Mouse (Mus musculus) limb, embryonic 14.5 days (tissue): ENCODE results near the gene Pex26. TPM values are rescaled to one million over a fixed set of nuclear protein-coding genes. Genes with fewer than 3 reads are reported as not detected.

ENCODE experiments used
- ATAC-seq: fragments of 200-750 bp; cut with Nextera tagmentation; 2 replicates; pipeline ENCODE4 v1.8.0; 2017; ENCODE audit warnings: low read depth, moderate number of reproducible peaks, moderate TSS enrichment; ENCODE audit not compliant: low FRiP score
- DNase-seq: peaks from one replicate; pipeline ENCODE4 v3.0.0-alpha.2; 2015; ENCODE audit warnings: low spot score
- H3K27ac ChIP-seq: fragments of 300-500 bp; sonication (generic); replicated peaks from 2 replicates; pipeline ENCODE4 v1.5.1; 2014; ENCODE audit warnings: low read depth, mild to moderate bottlenecking, low read length, moderate library complexity, mixed read lengths
- H3K27me3 ChIP-seq: fragments of 300-500 bp; sonication (generic); 2 replicates; pipeline ENCODE4 v1.6.1; 2014; ENCODE audit warnings: low read length, mixed read lengths; ENCODE audit not compliant: control insufficient read depth, insufficient read depth
- H3K36me3 ChIP-seq: fragments of 300-500 bp; sonication (generic); 2 replicates; pipeline ENCODE4 v1.6.1; 2014; ENCODE audit warnings: mild to moderate bottlenecking, low read length, moderate library complexity, mixed read lengths; ENCODE audit not compliant: control insufficient read depth, insufficient read depth
- H3K4me1 ChIP-seq: fragments of 300-500 bp; sonication (generic); 2 replicates; pipeline ENCODE4 v1.6.1; 2014; ENCODE audit warnings: antibody characterized with exemption, low read length, mixed read lengths; ENCODE audit not compliant: control insufficient read depth, insufficient read depth
- H3K4me2 ChIP-seq: fragments of 300-500 bp; sonication (generic); replicated peaks from 2 replicates; pipeline ENCODE4 v1.6.1; 2014; ENCODE audit warnings: low read depth, mild to moderate bottlenecking, low read length, moderate library complexity; ENCODE audit not compliant: severe bottlenecking
- H3K4me3 ChIP-seq: fragments of 300-500 bp; sonication (generic); replicated peaks from 2 replicates; pipeline ENCODE4 v1.5.1; 2014; ENCODE audit warnings: low read length
- H3K9ac ChIP-seq: fragments of 300-500 bp; sonication (generic); 2 replicates; pipeline ENCODE4 v1.6.1; 2014; ENCODE audit warnings: mild to moderate bottlenecking, low read depth, low read length, moderate library complexity; ENCODE audit not compliant: severe bottlenecking
- H3K9me3 ChIP-seq: fragments of 300-500 bp; sonication (generic); 2 replicates; pipeline ENCODE4 v1.6.1; 2016; ENCODE audit warnings: low read length; ENCODE audit not compliant: control insufficient read depth
- POLR2A ChIP-seq: fragments of 200-500 bp; IDR thresholded peaks from 2 replicates; pipeline ENCODE4 v1.8.0; 2012; ENCODE audit warnings: inconsistent platforms, mild to moderate bottlenecking, moderate library complexity, borderline replicate concordance; ENCODE audit not compliant: insufficient read depth, insufficient read length; ENCODE audit errors: extremely low read depth
- WGBS: fragments of 180-500 bp; shearing (Covaris S2); extraction: QIAGEN DNeasy Blood & Tissue Kit; methylation state at CpG from one replicate; pipeline ENCODE4 v1.1.7; 2014; 5-methylcytosine and 5-hydroxymethylcytosine counted together
- polyA plus RNA-seq, 2 experiments: library from polyadenylated mRNA; depleted of rRNA in 1 of 2; stranded (reverse) in 1 of 2; unstranded in 1 of 2; fragments of >200 nt; fragmentation: Nextera tagmentation in 1 of 2; extraction: Ambion mirVana in 1 of 2; gene quantifications; 2 replicates each; pipeline versions ENCODE4 v1.2.1 to v1.2.3; 2012 to 2014

Gene Pex26
- polyA plus RNA-seq, 2 experiments, result 10.3 to 15.2 TPM

DNA sequence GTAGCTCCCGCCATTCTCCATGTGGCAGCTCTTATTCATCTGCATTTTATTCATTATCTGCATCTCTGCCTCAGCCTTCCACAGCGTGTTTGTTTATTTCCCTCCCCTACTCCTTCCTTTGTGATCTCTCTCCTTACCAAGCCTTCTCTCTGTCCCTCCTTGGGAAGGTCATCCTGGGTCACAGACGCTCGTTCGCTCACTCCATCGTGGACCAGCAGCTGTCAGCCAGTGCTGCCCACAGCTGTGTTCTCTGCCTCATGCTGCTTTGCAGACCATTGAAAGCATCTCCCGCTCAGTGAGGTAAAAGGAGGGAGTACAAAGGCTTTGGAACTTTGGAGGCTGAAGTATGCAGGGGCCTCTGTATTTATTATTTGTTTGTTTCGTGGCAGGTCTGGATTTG lies 37.6 kb upstream of the Pex26 start:
- Histone ChIP-seq H3K9me3 (no peaks in the 10 kb centered on the region), H3K27ac (no peak overlapping the region), H3K9ac (no peak overlapping the region), H3K4me2 (no peak overlapping the region), H3K4me3 (no peak overlapping the region), H3K27me3 (no peaks in the 10 kb centered on the region), H3K4me1 (peaks cover 25% of the 10 kb centered on the region; the same call in 1 of the 2 replicates), H3K36me3 (no peaks in the 10 kb centered on the region)
- no peak for ATAC-seq
- WGBS, result 56% methylated on average over 8 of the region's 8 CpGs
- no peak for TF ChIP-seq POLR2A
- no peak for DNase-seq

DNA sequence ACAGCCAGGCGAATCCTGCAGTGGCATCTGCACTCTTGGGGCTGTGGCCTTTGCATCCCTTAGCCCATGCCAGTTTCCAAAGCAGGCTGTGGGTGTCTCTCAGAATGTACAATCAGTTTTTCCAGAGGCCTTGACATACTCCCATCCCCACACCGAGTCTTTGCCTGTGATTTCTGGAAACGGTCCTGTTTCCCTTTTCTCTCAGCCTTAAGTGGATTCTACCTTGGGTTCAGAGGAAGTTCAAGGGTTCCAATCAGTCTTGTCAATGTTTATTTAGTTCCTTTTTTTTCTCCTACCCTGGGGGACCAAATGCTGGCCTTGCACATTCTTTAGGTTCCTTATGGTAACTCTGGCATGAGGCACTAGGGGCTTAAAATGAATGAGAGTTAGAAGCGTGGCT lies 36.7 kb upstream of the Pex26 start:
- no peaks in the 10 kb centered on the region for H3K9me3 ChIP-seq
- DNase-seq (no peak), ATAC-seq (no peak)
- H3K9ac ChIP-seq, result no peak overlapping the region
- TF ChIP-seq POLR2A, result no peak
- no peak overlapping the region for H3K27ac ChIP-seq
- no peak overlapping the region for H3K4me2 ChIP-seq
- H3K4me1 ChIP-seq, result peaks cover 30% of the 10 kb centered on the region
- no peaks in the 10 kb centered on the region for H3K36me3 ChIP-seq
- H3K27me3 ChIP-seq, result no peaks in the 10 kb centered on the region
- no peak overlapping the region for H3K4me3 ChIP-seq
- 43% methylated on average over 4 of the region's 4 CpGs for WGBS

DNA sequence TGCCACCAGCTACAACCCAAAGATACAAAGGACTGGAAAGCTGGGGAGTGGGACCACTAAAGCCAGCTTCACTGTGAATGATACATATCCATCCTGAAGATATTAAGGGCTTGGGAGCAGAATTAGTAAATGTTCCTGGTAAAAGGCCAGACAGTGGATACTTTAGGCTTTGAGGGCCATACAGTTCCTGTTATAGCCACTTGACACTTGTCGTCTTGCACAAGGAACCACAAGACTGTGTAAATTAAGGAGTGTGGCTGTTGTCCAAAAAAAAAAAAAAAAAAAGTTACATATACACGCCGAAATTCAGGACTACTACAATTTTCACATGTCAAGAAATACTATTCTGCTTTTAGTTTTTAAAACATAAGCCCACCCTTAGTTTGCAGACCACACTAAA lies 35.1 kb upstream of the Pex26 start:
- Histone ChIP-seq H3K4me3 (no peak overlapping the region), H3K27ac (no peak overlapping the region), H3K9me3 (no peaks in the 10 kb centered on the region), H3K9ac (no peak overlapping the region), H3K4me2 (no peak overlapping the region), H3K4me1 (peaks cover 32% of the 10 kb centered on the region), H3K36me3 (no peaks in the 10 kb centered on the region), H3K27me3 (no peaks in the 10 kb centered on the region)
- WGBS, result 46% methylated on average over 3 of the region's 3 CpGs
- ATAC-seq (no peak), DNase-seq (no peak)
- no peak for TF ChIP-seq POLR2A

DNA sequence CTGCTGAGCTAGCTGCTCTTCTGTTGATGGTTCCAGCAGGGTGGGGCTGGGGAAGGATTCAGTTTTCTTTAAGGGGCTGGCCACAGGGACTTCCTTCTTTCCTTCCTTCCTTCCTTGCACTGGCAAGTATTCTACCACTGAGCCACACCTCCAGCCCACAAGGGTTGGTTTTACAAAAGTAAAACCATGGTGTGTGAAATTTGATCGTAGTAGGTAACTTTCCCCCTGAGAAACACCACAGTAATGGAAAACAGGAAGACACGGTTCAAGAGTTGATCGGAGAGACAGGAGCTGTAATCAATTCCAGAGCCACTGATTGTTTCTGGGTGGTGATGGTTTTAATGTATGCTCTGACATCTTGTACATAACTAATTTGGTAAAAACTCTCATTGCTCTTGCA lies 34.0 kb upstream of the Pex26 start:
- ATAC-seq (peak; percentile 45; the same call in 1 of the 2 replicates), DNase-seq (no peak)
- 0 out of 2 replicates have a peak overlapping the region, but pooled peaks have one; percentile 9 for H3K27ac ChIP-seq
- no peak for TF ChIP-seq POLR2A
- H3K4me3 ChIP-seq, result no peak overlapping the region
- WGBS, result 26% methylated on average over 3 of the region's 3 CpGs
- no peaks in the 10 kb centered on the region for H3K36me3 ChIP-seq
- H3K4me1 ChIP-seq, result peaks cover 32% of the 10 kb centered on the region
- H3K9me3 ChIP-seq, result no peaks in the 10 kb centered on the region
- H3K27me3 ChIP-seq, result no peaks in the 10 kb centered on the region
- no peak overlapping the region for H3K9ac ChIP-seq
- no peak overlapping the region for H3K4me2 ChIP-seq

DNA sequence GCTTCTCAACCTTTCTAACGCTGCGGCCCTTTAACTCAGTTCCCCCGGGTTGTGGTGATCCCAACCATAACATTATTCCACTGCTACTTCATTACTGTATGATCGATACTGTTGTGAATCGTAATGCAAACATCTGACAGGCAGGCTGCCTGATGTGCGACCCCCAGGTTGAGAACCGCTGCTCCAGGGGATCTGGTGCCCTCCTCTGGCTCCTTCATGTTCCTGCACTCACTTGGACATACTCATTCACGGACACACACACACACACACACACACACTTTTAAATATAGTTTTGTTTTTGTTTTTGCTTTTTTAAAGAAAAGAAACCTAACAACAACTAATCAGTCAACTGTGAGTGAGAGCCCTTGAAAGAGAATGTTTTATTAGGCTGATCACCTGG lies 33.3 kb upstream of the Pex26 start:
- H3K4me3 ChIP-seq, result no peak overlapping the region
- DNase-seq, result no peak
- 91% methylated on average over 8 of the region's 8 CpGs for WGBS
- no peaks in the 10 kb centered on the region for H3K36me3 ChIP-seq
- H3K27me3 ChIP-seq, result no peaks in the 10 kb centered on the region
- no peak overlapping the region for H3K4me2 ChIP-seq
- H3K9ac ChIP-seq, result no peak overlapping the region
- H3K27ac ChIP-seq, result no peak overlapping the region
- ATAC-seq, result no peak
- no peak for TF ChIP-seq POLR2A
- H3K4me1 ChIP-seq, result peaks cover 37% of the 10 kb centered on the region
- no peaks in the 10 kb centered on the region for H3K9me3 ChIP-seq

DNA sequence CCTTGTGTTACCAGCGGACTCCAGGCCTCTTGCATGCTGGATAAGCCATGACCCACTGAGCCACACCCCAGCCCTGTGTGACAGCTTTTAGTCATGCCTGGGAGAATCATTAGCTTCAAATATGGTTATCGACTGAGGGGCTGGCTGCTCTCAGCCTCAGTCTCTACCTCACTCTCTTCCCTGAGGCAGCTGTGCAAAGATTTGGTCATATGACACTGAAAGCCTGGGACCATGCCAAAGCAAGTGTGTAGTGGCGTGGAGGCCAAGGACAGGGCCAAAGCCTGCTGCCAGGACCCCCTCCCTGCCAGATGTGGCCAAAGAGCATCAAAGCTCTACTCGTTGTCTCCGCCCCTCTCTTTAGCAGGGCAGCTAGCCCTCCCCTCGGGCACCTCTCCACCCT lies 31.7 kb upstream of the Pex26 start:
- H3K4me1 ChIP-seq, result peaks cover 38% of the 10 kb centered on the region
- no peaks in the 10 kb centered on the region for H3K27me3 ChIP-seq
- WGBS, result 53% methylated on average over 6 of the region's 6 CpGs
- no peak overlapping the region for H3K4me2 ChIP-seq
- no peak overlapping the region for H3K9ac ChIP-seq
- DNase-seq (no peak), ATAC-seq (peak; percentile 48; the same call in 1 of the 2 replicates)
- no peak overlapping the region for H3K27ac ChIP-seq
- H3K36me3 ChIP-seq, result no peaks in the 10 kb centered on the region
- H3K4me3 ChIP-seq, result no peak overlapping the region
- TF ChIP-seq POLR2A, result no peak
- no peaks in the 10 kb centered on the region for H3K9me3 ChIP-seq
